Mouse (Mus musculus) right cerebral cortex, adult 2 months (tissue): ENCODE measurements around the gene Apoh.
A peak's percentile ranks its signal among the peaks of the same experiment; 100 is the strongest.

ENCODE experiments used
- DNase-seq, 2 experiments: peaks; one replicate each; pipeline ENCODE4 v3.0.0; 2021 to 2022; ENCODE audit warnings: low spot score in 2 of 2

The Apoh gene

DNA sequence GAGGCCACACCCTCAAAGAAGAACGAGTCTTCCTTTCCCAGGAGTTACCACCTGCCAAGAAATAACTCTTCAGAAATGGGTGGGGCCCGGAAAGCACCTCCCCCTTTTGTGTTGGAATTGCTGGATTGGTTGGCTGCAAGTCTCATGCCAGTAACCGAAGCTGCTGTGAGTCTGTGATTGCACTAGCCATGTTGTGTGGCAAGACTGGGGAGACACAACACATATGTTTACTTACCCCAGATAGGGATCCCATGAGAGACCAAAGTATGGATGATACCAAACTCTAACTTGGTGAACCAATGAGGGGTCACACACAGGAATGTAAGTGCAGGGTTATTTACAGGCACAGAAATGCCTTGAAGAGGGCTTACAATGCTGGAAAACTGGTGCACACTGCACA lies 39.5 kb downstream of the Apoh start:
- no peak for DNase-seq

DNA sequence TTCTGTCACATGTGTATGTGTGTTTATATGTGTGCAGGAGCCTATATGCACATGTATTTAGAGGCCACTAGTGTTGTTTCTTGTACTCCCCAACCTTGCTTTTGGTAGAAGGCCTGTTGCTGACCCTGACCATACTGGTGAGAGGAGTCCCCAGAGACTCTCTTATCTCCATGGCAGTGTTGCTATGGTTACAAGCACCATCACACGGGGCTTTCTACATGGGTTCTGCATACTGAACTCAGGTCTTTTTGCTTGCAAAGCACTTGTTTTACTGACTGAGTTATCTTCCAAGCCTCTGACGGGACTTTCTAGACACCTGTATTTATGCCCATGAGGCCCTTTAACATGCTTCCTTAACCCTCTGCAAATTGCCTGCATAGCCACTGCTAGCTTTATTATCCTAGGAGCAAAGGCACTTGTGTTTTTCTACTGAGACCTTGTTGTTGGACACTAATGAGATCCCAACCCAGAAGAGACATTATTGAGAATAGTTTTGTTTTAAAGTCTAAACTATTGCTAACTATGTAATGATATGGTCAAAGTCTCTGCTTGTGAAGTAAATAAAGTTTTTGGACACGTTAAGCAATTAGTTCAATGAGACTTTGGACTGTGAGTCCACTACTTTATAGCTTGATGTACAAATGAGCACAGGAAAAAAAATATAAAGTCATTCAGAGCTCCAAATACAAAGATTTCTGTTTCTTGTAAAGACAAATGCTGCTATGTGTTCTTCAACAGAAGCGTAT lies 41.9 kb downstream of the Apoh start:
- DNase-seq, result no peak

DNA sequence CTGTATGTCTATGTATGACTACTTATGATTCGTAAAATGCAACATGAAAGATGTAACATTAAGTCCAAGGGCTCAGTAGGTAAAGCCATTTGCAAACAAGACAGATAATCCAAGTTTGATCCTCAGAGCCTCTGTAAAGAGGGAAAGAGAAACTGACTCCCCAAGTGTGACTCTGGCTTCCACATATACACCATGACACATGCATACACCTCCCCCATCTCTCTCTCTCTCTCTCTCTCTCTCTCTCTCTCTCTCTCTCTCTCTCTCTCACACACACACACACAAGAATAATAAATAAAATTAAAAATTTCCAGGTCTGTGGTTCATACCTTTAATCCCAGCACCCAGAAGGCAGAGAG lies 42.5 kb downstream of the Apoh start:
- DNase-seq, result no peak

DNA sequence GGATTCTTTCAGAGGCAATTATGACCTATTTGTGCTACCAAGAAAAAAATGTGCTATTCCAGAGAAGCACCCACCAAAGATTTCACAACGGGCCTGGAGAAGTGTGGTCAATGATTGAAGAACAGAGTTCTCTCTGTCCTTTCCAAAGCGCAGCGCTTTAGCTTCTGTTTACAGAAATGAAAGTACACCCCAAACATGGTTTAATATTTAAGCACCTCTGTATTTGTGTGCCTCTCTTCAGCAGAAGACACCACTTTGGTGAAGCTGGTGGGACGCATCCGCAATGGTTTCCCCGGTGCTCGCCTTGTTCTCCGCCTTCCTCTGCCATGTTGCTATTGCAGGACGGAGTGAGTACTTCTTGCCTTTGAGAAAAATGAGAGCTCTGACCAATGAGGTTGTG lies 51.9 kb downstream of the Apoh start:
- DNase-seq, result no peak

DNA sequence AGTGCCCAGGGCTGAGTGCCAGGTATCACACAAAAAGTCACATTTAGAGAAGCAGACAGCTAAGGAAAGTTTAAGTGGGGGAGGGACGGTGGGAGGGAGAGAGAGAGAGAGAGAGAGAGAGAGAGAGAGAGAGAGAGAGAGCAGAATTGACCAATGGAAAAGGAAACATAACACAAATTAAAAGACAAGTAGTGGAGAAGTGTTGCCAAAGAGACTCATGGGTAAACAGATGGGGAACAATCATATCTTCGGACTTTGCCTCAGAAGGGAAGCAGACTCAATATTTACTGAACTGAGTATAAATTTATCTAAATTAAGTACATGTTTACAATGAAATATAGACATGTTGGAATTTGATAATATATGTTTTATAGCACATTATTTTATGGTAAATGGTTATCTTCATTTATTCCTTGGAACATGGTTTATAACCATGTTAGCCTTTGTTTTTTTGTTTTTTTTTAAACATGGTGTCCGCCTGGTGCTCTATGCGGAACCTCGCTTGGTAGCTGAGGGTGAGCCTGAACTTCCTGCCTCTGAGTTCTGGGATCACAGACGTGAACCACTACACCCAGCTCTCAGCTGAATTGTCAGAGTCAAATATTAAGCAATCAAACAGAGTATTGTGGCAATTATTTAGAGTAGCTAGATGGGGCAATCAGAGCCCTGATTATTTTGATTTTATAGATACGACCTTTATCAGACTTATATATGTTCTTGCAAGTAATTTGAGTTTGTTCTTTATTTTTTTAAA lies 53.1 kb downstream of the Apoh start:
- no peak for DNase-seq

DNA sequence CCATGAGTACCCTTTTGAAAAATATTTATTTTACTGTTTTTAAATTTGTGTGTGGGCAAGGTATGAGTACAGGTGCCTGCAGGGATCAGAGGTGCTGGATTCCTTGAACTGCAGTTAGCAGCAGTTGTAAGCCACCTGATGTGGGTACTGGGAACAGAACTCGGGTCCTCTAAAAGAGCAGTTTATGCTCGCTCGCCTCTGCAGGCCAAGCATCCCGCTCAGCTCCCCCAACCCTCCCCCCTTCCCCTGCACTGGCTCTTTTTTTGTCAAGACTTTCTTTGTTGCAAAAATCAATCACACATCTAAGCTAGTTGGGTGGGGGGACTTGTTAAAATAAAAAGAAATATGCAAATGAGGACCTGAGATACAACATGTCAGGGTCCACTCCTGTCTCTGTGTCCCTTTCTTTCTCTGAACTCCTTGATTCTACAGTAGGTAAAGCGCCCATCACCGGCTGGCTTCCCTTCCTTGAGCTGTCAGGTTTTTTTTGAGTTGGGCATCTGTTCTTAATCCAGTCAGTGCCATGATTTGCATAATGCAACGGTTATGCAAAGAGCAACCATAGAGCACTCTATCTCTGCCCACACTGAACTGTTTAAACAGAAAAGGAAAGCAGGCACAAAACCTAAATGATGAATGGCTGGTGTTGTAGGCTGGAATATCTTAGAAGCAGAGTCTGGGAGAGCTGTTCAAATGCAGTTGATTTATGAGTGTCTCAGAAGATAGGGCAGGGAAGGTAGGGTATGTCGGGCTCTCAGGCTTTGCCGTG lies 66.9 kb downstream of the Apoh start:
- peak; percentile 32 to 55 for DNase-seq

DNA sequence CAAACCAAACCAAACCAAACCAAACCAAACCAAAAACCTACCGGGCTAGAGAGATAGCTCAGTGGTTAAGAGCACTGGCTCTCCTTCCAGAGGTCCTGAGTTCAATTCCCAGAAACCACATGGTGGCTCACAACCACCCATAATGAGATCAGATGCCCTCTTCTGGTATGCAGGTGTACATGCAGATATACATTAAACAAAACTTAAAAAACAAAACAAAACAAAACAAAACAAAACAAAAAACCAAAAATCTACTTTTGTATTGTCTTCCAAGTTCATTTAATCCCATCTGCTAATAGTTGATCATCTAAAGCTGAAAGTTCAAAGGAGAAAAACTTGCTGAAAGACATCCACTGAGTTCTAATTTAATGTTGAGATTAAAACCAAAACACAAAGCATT lies 73.2 kb downstream of the Apoh start:
- no peak for DNase-seq

DNA sequence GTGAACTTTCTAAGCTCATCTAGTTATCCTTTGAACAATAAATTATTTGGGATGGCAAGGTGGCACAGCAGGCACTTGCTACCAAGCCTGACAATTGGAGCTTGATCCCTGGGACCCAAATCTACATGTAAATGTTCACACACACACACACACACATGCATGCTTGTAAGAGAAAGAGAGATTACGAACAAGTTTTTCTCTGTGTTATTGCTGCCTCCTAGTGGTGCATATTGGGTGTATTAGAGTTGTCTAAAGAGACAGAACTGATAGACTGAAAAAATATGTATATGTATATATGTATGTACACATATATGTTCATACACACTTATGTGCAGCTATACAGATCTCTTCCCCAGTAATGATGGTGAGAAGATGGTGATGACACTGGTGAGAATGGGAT lies 75.4 kb downstream of the Apoh start:
- peak in 1 of 2 experiments; percentile 29 for DNase-seq

DNA sequence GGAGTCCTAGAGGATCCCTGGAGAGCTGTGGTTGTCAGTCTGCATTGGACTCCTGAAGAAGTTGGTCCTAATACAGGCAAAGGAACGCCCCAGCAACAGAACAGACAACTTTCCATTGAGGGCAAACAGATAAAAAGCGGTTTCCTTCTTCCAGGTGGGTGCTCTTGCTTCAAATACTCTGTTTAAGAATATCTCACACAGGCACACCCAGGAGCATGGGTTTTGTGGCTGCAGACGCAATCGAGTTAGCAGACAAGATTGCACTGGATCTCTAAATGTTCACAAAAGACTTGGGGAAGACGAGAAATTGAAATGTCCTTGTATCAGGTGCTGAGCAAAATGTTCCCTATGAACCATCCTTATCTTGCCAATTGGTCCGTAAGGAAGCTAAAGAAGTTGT lies 76.1 kb downstream of the Apoh start:
- no peak for DNase-seq

DNA sequence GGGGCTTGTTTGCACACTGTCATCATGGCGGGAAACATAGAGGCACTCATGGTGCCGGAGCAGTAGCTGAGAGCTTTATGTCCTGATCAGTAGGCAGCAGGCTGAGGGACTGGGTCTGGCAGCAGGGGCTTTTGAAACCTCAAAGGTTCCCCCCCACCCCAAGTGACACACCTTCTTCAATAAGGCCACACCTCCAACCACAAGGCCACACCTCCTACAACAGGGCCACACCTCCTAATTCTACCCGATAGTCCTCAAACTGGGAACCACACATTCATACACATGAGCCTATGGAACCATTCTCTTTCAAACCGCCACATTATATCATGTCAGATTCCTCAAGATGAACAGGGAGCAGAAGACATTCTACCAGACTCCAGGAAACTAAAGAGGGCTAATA lies 77.6 kb downstream of the Apoh start:
- no peak for DNase-seq

DNA sequence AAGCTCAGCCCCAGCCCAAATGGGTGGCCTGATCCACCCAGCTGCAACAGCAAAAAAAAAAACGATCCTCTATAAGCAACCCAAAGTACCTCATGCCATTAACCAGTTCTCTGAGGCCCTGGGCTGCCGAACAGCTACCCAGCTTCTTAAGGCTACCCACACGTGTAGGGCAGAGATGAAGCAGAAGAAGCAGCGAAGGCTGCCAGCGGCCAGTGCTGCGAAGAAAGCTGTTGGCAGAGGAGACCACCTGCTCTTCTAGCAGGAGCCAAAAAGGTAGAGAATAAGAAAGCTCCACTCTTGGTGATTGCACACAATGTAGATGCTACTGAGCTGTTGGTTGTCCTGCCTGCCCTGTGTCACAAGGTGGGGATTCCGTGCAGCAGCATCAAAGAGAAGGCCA lies 80.1 kb downstream of the Apoh start:
- DNase-seq, result no peak

DNA sequence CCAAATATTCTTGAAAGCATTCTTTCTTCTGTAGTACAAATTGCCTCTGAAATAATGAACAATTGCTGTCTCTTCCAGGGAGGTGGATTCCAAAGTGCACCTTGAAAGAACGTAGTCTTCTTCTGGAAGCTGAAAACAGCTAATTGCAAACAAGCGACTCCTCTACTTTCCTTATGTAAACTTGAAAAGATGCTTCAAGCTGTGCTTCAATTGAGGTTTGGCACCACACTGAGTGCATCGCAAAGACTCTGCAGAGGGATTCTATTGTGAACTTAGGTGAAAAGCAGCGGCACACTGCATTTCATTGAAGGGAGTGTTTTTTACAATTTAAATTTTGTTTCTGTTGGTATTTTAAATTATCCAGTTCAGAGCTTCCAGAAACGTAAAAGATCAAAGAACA lies 81.0 kb downstream of the Apoh start:
- DNase-seq, result peak in 1 of 2 experiments; percentile 17

DNA sequence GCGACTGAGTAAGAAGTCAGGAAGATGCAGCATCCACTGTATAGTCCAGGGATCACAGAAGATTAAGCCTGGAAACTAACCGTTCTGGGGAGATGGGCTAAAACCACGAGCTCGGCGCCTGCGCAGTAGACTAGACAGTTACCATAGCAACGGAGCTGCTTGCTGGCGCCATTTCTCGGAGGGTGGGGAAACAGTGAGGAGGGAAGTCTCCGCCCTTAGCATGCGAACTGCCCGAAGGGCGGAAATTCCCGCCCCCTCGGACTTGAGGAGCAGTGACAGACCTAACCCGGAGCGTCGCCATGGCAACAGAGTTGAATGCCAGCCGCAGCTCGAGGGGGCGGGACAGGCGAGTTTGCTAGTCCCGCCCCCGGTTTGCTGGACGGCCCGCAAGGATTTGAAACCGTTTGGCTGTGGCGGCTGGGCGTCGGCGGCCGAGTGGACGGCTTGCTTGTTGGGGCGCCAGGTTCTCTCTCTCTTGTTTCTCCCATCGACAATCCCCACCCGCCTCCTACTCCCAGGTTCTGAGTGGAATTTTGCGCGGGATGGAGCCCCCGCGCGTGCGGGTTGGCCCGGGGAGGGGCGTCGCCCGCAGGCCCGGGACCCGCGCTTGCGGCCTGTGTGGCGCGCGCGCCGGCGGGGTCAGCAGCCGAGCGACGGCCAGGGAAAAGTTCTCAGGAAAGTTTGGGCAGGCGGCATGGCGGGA lies 81.9 kb downstream of the Apoh start, which contains the start of gene Cep112:
Gene Cep112, plus strand, starts transcription at position 304 of the 703 bp plus-strand sequence.
- peak; percentile 95 to 96 for DNase-seq

DNA sequence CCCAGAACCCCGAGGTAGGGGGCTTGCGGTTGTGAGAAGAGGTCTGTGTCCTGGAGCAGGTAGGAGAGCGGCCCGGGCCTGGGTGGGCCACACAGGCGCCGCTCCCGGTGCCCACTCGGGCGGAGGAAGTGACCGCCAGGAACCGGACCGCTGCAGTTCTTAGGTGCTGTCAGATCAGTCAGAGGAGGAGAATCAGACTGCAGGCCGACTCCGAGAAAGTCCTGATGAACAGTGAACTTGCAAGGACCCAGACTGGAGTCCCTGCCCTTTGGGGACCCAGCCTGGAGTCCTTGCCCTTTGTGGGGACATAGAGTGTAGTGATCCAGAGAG lies 82.4 kb downstream of the Apoh start:
- no peak for DNase-seq

DNA sequence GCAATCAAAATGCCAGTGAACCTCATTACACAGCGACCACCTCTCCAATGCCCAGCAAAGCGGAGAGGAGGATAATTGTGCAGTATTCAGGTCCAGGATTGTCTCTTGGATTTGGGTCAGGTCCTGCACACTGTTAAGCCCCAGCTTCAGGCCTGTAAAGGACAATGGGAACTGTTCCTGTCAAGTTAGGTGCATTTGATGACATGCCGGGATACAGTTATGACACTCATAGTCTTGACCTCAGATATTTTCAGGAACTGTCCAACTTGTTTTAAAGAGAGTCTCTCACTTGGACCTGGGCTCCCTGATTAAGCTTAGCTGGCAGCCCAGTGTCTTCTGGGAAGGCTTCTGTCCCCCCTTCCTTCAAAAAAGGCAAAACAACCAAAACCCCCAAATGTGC lies 82.9 kb downstream of the Apoh start:
- DNase-seq, result no peak

DNA sequence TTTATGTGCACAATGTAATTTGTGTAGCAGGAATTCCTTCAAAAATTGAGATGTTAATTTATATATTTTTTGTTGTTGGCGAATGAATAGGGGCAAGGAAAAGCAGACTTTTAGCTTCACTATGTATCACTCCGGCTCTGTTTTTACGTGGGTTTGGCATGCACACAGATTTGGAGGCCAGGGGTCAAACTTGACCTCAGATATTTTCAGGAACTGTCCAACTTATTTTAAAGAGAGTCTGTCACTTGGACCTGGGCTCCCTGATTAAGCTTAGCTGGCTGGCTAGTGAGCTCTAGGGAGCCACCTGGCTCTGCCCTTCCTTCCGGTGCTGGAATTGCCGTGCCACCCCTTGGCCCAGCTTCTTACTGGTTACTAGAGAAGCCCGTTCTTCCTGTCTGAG lies 84.0 kb downstream of the Apoh start:
- DNase-seq, result no peak

DNA sequence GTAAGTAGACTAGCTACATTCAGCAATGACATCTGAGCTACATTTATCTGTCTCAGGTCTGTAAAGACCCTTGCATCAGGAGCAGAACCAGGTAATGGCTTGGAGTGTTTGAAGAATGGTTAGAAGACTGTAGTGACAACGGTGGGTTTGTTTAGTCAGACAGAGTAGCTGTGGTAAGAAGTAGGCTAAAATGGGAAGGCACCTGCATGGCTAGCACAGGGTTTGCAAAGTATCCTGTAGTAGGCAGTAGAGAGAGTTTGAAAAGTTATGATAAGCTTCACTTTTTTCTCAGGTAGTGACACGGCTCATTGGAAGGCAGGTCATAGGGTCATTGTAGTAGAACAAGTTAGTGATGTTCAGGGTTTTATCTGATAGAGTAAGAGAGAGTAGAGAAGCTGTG lies 85.9 kb downstream of the Apoh start:
- no peak for DNase-seq

DNA sequence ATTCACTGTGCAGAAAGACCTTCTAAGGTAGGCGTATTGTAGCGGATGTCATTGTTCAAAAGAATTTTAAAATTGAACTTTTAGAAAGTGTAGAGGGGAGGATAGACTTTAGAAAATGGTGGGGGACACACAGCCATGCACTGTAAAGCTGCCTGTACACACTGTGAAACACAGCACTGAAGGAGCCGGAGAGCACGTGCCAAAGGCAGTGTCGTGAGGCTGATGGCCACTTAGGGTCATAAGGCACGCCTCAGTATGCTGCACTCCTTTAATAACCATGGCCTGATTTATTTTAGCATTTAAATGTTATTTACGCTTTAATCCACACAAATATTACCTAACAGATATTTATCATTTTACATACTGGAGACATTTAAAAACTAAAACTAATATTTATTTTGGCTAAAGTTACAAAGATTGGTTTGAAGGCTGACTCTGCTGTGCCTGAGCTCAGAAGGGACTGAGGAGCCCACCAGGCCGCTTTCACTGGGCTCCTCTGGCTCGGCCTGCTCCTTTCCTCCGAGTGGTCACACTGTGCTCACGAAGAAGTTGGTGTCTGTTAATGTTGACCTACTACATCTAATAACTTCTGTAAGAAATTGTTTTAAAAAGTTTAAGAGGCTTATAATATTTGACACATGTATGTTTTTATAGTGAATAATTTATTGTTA lies 100.9 kb downstream of the Apoh start:
- DNase-seq, result no peak

DNA sequence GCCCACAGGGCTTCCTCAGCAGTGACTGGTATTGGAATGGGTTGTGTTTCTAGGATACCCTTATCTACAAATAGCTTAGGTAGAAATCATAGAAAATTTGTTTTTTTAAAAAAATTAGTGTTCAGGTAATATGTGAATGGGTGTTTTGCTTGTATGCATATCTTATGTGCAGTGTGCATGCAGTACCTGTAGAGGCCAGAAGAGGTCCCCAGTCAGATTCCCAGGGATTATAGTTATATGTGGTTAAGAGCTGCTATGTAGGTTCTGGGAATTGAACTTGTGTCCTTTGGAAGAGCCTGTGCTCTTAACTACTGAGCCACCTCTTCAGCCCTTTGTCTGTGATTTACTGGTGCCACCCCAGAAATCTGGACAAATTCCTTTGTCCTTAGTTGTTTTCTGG lies 104.0 kb downstream of the Apoh start:
- DNase-seq, result peak in 1 of 2 experiments; percentile 34

DNA sequence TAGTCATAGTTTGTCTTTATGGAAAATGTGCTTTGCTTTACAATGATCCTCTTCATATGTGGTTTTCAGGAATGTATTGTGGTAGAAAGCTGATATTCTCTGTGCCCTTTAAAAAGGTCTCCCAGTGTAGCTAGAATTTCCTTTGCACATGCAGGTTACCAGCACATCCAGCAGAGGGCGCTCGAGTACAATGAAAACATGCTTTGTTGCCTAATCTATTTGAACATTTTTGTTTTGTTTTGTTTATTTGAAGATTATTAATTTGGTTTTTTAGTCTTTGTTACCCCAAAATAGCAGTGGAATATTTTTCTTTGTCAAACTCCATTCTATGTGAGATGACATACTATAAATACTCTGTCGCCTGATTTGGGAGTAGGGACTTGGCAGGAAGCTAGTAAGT lies 106.7 kb downstream of the Apoh start:
- DNase-seq, result peak; percentile 78 to 90

DNA sequence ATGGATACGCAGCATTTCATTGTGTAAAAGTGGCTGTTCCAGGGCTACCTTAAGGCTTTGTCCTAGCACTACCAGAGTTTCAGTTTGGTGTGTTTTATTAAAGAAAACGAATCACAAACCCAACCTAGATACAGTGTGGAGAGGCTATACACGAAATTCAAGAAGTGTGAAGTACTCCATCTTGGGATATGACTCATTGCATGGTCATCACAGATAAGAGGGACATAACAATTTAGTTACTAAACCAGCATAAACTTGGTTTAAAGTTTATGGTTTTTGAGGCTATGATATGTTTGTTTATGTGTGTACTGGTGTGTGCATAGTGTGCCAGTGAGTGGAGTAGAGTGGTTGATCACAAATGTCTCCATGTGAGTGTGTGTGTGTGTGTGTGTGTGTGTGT lies 116.4 kb downstream of the Apoh start:
- DNase-seq, result no peak
